Mouse (Mus musculus) hindbrain, embryonic 15.5 days (tissue): ENCODE results near the gene Gm49373. TPM values are rescaled to one million over a fixed set of nuclear protein-coding genes. Genes with fewer than 3 reads are reported as not detected.

Experiments
- ATAC-seq: fragments of 200-750 bp; cut with Nextera tagmentation; 2 replicates; pipeline ENCODE4 v1.8.0; 2017; ENCODE audit warnings: low read depth, moderate number of reproducible peaks, moderate TSS enrichment; ENCODE audit not compliant: low FRiP score
- H3K27ac ChIP-seq: fragments of 300-500 bp; sonication (generic); replicated peaks from 2 replicates; pipeline ENCODE4 v1.5.1; 2015; ENCODE audit warnings: mild to moderate bottlenecking, inconsistent platforms
- H3K27me3 ChIP-seq: fragments of 300-500 bp; sonication (generic); 2 replicates; pipeline ENCODE4 v1.6.1; 2015; ENCODE audit warnings: control low read depth, inconsistent platforms
- H3K36me3 ChIP-seq: fragments of 300-500 bp; sonication (generic); 2 replicates; pipeline ENCODE4 v1.6.1; 2015; ENCODE audit warnings: control low read depth, inconsistent platforms
- H3K4me1 ChIP-seq: fragments of 300-500 bp; sonication (generic); replicated peaks from 2 replicates; pipeline ENCODE4 v1.6.1; 2015; ENCODE audit warnings: control low read depth, inconsistent platforms
- H3K4me2 ChIP-seq: fragments of 300-500 bp; sonication (generic); 2 replicates; pipeline ENCODE4 v1.6.1; 2015; ENCODE audit warnings: moderate library complexity, mild to moderate bottlenecking, inconsistent platforms
- H3K4me3 ChIP-seq: fragments of 300-500 bp; sonication (generic); 2 replicates; pipeline ENCODE4 v1.5.1; 2015; ENCODE audit warnings: mild to moderate bottlenecking, inconsistent platforms
- H3K9ac ChIP-seq: fragments of 300-500 bp; sonication (generic); 2 replicates; pipeline ENCODE4 v1.6.1; 2015; ENCODE audit warnings: inconsistent platforms
- H3K9me3 ChIP-seq: fragments of 300-500 bp; sonication (generic); 2 replicates; pipeline ENCODE4 v1.6.1; 2016; ENCODE audit warnings: control low read depth, inconsistent platforms
- WGBS: fragments of 180-500 bp; shearing (Covaris S2); methylation state at CpG from one replicate; pipeline ENCODE4 v1.1.7; 2015; 5-methylcytosine and 5-hydroxymethylcytosine counted together
- polyA plus RNA-seq: library from polyadenylated mRNA; unstranded; fragments of >200 nt; fragmentation: Nextera tagmentation; extraction: Ambion mirVana; gene quantifications from 2 replicates; pipeline ENCODE4 v1.2.1, GENCODE M21; 2015

Gm49373 gene
- polyA plus RNA-seq, 1 experiment from 2014 or later, result 2.8 TPM

DNA sequence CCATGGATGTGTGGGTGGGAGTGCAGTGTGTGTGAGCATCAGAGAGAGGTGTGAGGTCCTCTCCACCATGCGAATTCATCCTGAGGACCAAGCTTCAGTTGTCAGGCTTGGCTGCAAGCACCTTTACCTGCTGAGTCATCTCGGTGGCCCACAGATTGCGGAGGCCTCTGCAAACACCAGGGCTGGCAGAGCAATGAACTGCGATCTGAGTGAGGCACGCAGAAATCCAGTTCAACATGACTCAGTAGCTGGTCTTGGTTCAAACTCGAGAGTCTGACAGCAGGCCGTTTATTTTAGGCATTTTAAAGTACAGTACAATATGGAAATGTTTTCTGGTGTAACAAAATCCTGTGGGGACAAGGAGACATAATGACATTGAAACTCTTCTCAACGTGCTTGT lies 24.9 kb upstream of the Gm49373 start:
- no peak overlapping the region for H3K9ac ChIP-seq
- H3K27me3 ChIP-seq, result no peaks in the 10 kb centered on the region
- H3K27ac ChIP-seq, result no peak overlapping the region
- no peak overlapping the region for H3K4me3 ChIP-seq
- H3K36me3 ChIP-seq, result no peaks in the 10 kb centered on the region
- WGBS, result 87% methylated on average over 8 of the region's 8 CpGs
- no peak for ATAC-seq
- no peak overlapping the region for H3K4me2 ChIP-seq
- no peaks in the 10 kb centered on the region for H3K4me1 ChIP-seq
- H3K9me3 ChIP-seq, result no peaks in the 10 kb centered on the region

DNA sequence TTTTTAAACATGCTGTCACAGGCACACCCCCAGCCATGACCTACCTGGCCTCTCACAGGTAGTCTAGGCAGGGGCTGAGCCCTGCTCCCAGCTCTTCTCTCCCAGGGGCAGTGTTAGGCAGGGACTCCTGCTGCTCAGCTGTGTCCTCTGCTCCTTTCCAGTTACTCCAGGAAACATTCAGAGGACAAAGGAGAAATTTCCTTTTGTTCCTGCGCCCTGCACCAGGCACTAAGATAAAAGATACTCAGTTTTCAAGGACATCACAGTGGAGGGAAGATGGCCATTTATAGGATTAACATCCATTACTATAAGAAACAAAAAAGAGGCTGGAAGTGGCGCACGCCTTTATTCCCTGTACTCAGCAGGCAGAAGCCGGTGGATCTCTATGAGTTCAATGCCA lies 23.1 kb upstream of the Gm49373 start:
- no peak overlapping the region for H3K9ac ChIP-seq

DNA sequence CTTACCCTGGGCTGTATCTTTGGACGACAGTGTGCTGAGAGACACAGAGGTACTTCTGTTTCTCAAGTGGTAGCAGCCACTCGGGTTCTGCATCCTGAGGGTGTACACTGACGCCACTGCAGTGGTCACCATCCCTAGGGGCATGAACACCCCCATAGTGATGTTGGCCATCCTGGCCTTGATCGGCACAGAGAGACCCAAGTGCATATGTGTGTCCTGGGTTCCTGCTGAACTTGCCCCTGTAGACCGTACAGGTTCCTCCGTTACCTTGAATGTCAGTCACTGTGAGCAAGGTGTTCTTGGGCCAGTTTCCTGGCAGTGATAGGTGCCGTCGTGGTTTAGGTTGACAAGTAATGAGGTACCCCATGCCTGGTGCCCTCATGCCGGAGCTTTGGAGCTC lies 20.5 kb upstream of the Gm49373 start:
- no peaks in the 10 kb centered on the region for H3K9me3 ChIP-seq
- 95% methylated on average over 9 of the region's 9 CpGs for WGBS
- H3K9ac ChIP-seq, result no peak overlapping the region
- H3K27me3 ChIP-seq, result no peaks in the 10 kb centered on the region
- no peak overlapping the region for H3K27ac ChIP-seq
- ATAC-seq, result no peak
- H3K4me1 ChIP-seq, result peaks cover 19% of the 10 kb centered on the region
- H3K4me2 ChIP-seq, result no peak overlapping the region
- no peak overlapping the region for H3K4me3 ChIP-seq
- H3K36me3 ChIP-seq, result no peaks in the 10 kb centered on the region; the same call in 1 of the 2 replicates

More for the DNA sequence above, 23.1 kb upstream of the Gm49373 start:
- Histone ChIP-seq H3K4me1 (peaks cover 4% of the 10 kb centered on the region), H3K9me3 (no peaks in the 10 kb centered on the region), H3K36me3 (no peaks in the 10 kb centered on the region), H3K27me3 (no peaks in the 10 kb centered on the region), H3K27ac (no peak overlapping the region), H3K4me3 (no peak overlapping the region), H3K4me2 (no peak overlapping the region)
- 73% methylated on average over 4 of the region's 4 CpGs for WGBS
- ATAC-seq, result no peak

DNA sequence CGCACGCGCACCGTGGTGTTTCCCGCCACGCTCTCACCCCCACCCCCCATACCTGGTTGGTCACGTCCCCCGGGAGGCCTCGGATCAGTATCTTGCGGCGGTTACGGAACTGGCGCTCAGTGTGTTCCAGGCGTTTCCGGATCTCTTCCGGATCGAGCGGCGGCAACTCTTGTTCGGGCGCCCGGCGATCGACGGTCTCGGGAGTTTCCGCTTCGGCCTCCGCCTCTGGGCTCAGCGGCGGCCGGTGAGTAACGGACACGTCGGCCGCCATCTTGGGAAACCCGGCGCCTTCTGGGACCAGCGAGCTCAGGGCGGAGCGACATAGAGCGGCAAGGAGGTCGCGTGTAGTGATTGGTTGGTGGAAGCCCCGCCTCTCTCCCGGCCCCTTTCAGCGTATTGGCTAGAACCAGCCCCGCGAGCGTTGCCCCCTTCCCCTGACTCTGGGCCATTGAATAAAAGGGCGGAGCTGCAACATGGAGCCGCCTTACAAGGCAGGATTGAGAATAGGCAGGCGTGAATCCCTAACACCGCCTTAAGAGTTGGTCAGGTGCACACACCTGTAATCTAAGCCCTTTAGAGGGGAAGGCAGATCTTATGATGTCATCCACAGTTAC lies 18.9 kb upstream of the Gm49373 start, which contains the start of the genes Gm38431 and Raver1:
Gene Gm38431 (minus strand): TSS at position 291 of the 614 bp plus-strand sequence.
Gene Raver1 (minus strand): TSS at position 302 of the 614 bp plus-strand sequence.
- ATAC-seq, result peak; percentile 100
- Histone ChIP-seq H3K4me3 (peak within 1 kb of the TSS; percentile 83), H3K36me3 (peaks cover 4% of the 10 kb centered on the region), H3K9ac (peak within 1 kb of the TSS; percentile 82), H3K9me3 (no peaks in the 10 kb centered on the region), H3K4me1 (peaks cover 19% of the 10 kb centered on the region), H3K27me3 (no peaks in the 10 kb centered on the region), H3K4me2 (peak within 1 kb of the TSS; percentile 89), H3K27ac (peak within 1 kb of the TSS; percentile 96)
- under 1% methylated on average over 54 of the region's 54 CpGs for WGBS

DNA sequence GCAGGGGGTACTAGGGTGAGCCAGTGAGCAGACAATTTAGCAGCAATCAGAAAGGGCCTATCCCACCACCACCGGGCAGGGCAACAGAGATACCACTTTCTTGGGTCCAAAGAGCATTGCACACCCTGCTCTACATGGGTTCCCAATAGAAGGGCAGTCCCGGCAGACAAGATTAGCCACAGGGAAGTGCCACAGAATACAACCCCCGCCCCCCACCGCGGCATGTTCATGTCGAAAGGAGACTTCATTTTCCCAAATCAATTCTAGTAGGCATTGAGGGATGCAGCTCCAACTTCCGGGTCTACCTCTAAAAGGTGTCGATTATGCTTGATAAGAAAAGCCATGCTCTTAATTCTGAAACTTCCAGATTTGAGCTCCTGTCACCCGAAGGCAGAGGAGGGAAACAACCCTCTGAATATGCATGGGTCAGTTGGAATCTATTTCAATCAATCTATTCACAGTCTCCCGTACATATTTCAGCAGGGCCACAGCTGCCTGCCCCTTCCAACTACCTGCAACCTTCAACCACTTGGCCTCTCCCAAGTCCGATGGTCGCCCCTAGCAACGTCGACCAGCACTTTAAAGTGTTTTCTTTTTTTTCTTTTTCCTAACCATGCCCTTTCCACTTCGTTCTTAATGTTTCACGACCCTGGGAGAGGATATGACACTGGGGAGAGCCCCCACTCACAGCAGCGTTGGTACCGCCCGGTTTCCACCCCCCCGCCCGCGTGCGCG lies 18.2 kb upstream of the Gm49373 start:
- ATAC-seq, result peak; percentile 7; the same call in 1 of the 2 replicates
- H3K36me3 ChIP-seq, result peaks cover 10% of the 10 kb centered on the region
- H3K9me3 ChIP-seq, result no peaks in the 10 kb centered on the region
- peak overlapping the region; percentile 96 for H3K27ac ChIP-seq
- peaks cover 19% of the 10 kb centered on the region for H3K4me1 ChIP-seq
- H3K4me2 ChIP-seq, result peak overlapping the region; percentile 89
- H3K27me3 ChIP-seq, result no peaks in the 10 kb centered on the region
- H3K9ac ChIP-seq, result peak overlapping the region; percentile 82
- 3% methylated on average over 24 of the region's 24 CpGs for WGBS
- H3K4me3 ChIP-seq, result peak overlapping the region; percentile 83

DNA sequence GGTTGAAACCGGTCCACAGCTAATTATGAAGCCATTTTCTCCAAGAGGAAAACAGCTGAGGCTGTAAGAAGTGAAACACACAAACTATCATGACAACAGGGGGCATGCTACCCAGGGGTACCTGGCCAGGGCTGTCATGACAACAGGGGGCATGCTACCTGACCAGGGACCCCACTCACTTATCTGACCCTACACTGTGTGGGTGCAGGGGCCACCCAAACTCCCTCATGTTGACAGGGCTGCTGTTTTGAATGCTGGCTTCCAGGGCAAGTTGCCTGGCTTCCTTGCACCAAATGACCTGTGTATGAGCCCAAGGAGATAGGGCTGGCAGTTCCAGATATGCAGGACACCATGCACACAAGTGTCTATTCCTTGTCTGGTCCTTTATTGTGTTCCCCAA lies 17.6 kb upstream of the Gm49373 start:
- peaks cover 19% of the 10 kb centered on the region for H3K4me1 ChIP-seq
- WGBS, result 92% methylated on average over 1 of the region's 1 CpGs
- no peak overlapping the region for H3K27ac ChIP-seq
- H3K9ac ChIP-seq, result peak overlapping the region; percentile 82
- H3K9me3 ChIP-seq, result no peaks in the 10 kb centered on the region
- H3K4me3 ChIP-seq, result peak overlapping the region; percentile 83
- H3K4me2 ChIP-seq, result peak overlapping the region; percentile 89
- no peaks in the 10 kb centered on the region for H3K27me3 ChIP-seq
- no peak for ATAC-seq
- peaks cover 16% of the 10 kb centered on the region for H3K36me3 ChIP-seq

DNA sequence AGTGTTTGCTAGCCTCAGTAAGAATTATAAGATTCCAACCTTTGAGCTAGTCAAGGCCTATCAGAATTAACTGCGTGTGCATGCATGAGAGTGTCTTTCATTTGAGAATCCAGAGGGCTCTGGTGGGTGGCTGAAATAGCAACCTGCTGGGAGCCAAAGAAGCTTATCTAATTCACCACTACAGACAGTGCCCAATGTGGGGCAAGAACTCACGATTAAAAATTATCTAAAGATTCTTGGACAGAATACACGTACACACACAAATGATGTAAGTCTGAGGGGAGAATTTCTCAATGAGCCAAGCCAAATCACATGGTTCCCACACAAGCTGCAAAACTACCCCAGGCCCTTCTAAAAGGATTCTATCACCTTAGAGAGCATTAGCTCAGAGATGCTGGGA lies 10.4 kb upstream of the Gm49373 start:
- Histone ChIP-seq H3K4me1 (no peaks in the 10 kb centered on the region), H3K27ac (no peak overlapping the region), H3K4me3 (no peak overlapping the region), H3K36me3 (peaks cover 67% of the 10 kb centered on the region), H3K9me3 (no peaks in the 10 kb centered on the region), H3K4me2 (no peak overlapping the region), H3K27me3 (no peaks in the 10 kb centered on the region), H3K9ac (no peak overlapping the region)
- 92% methylated on average over 3 of the region's 3 CpGs for WGBS
- ATAC-seq, result no peak

DNA sequence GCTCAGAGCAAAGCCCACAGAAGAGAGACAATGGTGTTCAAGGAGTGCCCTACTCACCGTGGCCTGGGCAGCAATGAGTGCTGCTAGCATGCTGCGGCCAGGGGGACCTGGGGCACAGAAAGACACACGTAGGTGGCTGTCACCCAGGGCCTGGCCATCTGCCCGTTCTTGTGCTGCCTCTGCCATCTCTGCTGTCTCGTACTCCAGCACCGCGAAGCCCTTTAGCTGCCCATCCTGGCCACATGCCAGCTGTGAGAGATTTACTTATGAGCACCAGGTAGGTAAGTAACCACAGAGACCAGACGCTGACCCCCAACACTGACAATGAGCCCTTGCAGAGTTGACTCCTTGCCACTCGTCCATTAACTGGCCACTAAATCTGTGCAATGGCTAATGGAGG lies 8.2 kb upstream of the Gm49373 start:
- Histone ChIP-seq H3K4me2 (no peak overlapping the region), H3K4me3 (no peak overlapping the region), H3K27ac (no peak overlapping the region), H3K9ac (no peak overlapping the region), H3K27me3 (no peaks in the 10 kb centered on the region), H3K4me1 (no peaks in the 10 kb centered on the region), H3K9me3 (no peaks in the 10 kb centered on the region), H3K36me3 (peaks cover 79% of the 10 kb centered on the region)
- ATAC-seq, result no peak
- 80% methylated on average over 9 of the region's 9 CpGs for WGBS

DNA sequence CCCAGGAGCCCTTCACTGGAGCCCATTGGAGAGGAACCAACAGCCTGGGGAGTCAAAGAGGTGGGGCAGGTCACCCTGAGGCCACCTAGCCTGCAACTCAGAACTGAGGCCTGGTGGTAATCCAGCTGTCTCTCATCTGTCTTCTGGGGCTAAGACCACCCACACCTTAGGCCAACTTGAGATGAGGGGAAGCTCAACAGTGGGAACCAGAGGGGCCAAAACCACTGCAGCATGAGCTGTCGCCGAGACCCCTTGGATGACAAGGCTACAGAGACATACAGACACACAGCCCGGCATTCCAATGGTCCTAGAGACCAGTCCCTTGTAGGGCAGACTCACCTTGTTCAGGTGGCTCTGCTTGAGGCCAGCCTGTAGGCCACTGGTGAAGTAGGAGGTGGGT lies 2.7 kb upstream of the Gm49373 start:
- Histone ChIP-seq H3K4me2 (no peak overlapping the region), H3K27me3 (no peaks in the 10 kb centered on the region), H3K4me1 (peaks cover 23% of the 10 kb centered on the region), H3K9ac (no peak overlapping the region), H3K9me3 (no peaks in the 10 kb centered on the region), H3K36me3 (peaks cover 55% of the 10 kb centered on the region), H3K4me3 (no peak overlapping the region), H3K27ac (no peak overlapping the region)
- 91% methylated on average over 3 of the region's 3 CpGs for WGBS
- ATAC-seq, result no peak

DNA sequence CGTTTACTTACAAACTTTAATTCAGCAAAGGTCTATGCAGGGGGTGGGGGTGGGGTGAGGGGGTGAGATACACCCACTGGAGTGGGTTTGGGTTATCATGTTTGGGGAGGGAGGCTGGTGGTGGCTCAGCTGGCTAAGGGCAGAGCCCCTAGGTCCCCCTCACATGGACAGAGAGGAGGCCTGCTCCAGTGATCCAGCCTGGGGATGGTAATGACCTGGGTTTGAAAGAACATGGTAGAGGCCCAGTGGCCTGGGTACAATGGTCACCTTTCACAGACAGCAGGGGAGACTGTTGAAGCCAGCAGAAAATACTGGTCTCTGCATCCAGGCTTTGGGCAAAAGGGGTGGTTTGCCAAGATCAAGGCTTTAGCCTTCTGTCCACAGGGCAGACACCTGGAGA lies 1.3 kb upstream of the Gm49373 start:
- Histone ChIP-seq H3K4me1 (peaks cover 23% of the 10 kb centered on the region), H3K4me2 (0 out of 2 replicates have a peak overlapping the region, but pooled peaks have one; percentile 80), H3K4me3 (no peak overlapping the region), H3K27ac (peak overlapping the region; percentile 75), H3K27me3 (no peaks in the 10 kb centered on the region), H3K9me3 (no peaks in the 10 kb centered on the region), H3K9ac (no peak overlapping the region), H3K36me3 (peaks cover 44% of the 10 kb centered on the region)
- no peak for ATAC-seq
- WGBS, result 86% methylated on average over 1 of the region's 1 CpGs

DNA sequence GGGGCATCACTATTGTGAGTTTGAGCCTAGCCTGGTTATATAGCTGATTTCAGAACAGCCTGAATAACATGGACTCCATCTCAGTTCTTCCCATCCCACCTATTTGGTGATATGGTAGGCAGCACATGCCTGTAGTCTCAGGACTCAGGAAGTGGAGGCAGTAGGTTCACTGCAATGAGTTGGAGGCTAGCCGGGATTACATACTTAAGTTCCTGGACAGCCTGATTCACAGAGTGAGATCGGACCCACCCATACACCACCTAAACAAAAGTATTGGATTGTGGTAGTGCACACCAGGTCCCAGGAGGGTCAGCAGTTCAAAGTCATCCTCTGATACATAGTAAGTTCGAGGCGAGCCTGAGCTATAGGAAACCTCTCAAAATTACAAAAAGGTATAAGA lies 255 bp downstream of the Gm49373 start:
- peaks cover 23% of the 10 kb centered on the region for H3K4me1 ChIP-seq
- ATAC-seq, result peak; percentile 10; the same call in 1 of the 2 replicates
- H3K9ac ChIP-seq, result peak overlapping the region; percentile 77
- peak overlapping the region; percentile 78 for H3K4me3 ChIP-seq
- H3K4me2 ChIP-seq, result peak overlapping the region; percentile 80
- H3K36me3 ChIP-seq, result peaks cover 38% of the 10 kb centered on the region
- H3K27me3 ChIP-seq, result no peaks in the 10 kb centered on the region
- WGBS, result 19% methylated on average over 4 of the region's 4 CpGs
- peak overlapping the region; percentile 75; the same call in 1 of the 2 replicates for H3K27ac ChIP-seq
- no peaks in the 10 kb centered on the region for H3K9me3 ChIP-seq

DNA sequence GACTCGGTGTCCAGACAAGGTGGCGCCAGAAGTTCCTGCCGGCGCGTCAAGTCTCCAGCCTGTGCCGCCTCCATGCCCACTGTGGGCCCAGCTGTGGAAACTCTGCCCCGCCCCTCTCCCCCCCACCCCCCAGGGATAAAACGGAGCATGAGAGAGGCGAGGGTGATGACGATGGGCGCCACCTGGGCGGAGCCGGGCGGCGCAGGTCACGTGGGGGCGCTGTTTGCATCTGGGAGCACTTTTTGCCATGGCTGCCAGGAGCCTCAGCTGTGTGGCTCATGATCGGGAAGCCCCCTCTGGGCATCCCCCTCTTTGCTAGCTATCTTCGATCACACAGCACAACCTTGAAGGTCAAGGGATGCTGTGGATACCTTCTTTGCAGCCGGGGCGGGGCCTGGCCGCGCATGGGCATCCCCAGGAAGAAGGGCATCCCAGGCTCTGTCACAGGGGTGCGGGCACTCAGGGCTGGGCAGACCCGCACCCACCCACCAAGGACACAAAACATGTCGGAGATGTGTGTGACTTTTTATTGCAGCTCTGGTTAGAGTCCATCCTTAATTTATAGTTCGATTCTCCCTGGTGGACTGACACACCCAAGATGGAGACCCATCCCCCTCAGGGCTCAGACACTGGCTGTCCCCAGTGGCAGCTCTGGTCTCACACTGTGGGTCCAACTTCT lies 5.8 kb downstream of the Gm49373 start, which contains the start of gene Zglp1:
Gene Zglp1 (minus strand): TSS at position 88 of the 679 bp plus-strand sequence.
- no peak within 1 kb of the TSS for H3K4me3 ChIP-seq
- no peak within 1 kb of the TSS for H3K27ac ChIP-seq
- H3K9ac ChIP-seq, result no peak within 1 kb of the TSS
- H3K4me2 ChIP-seq, result no peak within 1 kb of the TSS
- H3K27me3 ChIP-seq, result no peaks in the 10 kb centered on the region
- WGBS, result 90% methylated on average over 27 of the region's 27 CpGs
- H3K4me1 ChIP-seq, result peaks cover 7% of the 10 kb centered on the region
- no peaks in the 10 kb centered on the region for H3K9me3 ChIP-seq
- no peak for ATAC-seq
- peaks cover 41% of the 10 kb centered on the region for H3K36me3 ChIP-seq
